Mouse (Mus musculus) kidney, postnatal 25 days (tissue): ENCODE data around the gene Btd.

Source experiments
- DNase-seq, 2 experiments: peaks; one replicate each; pipeline ENCODE4 v3.0.0; 2021; ENCODE audit warnings: mixed read lengths in 2 of 2

Btd gene

DNA sequence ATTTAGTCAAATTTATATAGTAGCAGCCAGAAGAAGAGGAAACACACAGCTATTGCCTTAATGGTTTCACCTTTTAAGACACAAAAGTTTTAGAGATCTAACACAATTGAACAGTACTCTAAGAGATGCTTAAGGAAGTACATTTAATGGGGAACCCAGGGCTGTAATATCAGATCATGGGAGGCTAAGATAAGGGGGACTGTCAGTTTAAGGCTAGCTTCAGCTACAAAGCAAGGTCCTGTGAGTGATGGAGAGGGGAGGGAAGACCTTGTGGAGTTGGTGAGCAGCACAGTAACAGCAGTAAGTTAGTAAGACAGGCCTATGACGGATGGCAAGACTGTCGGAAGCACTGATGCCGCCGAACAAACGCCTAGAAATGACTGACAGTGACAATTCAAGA is 76.5 kb downstream of the Btd start:
- DNase-seq, result no peak
